Mouse (Mus musculus): ENCODE measurements at regions not wholly inside any gene's neighbourhood (a gene's known extent, or its start where the extent isn't known, plus 50 kb on each side); places are given as distances from the start of the nearest gene placed in this dataset.

DNA sequence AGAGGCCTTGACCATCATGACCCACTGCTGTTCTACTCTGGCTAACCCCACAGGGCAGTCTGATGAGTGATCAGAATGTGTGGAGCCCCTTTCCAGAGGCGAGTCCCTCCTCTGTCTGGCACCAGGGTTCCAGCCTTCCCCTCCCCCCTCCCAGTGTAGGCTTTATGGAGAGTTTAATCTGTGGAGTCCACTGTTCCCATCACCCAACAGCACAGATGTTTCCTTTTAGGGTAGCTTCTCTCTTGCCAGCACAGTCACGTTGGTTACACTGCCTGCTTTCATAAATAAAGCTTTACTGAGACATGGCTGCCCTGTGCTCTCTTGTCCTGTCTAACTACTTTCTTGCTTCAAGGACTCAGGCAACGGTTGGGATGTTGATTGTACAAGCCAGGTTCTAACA, 76.9 kb upstream of the Sulf2 start:
- Histone ChIP-seq H3K36me3 (ENCODE audit: control insufficient read depth, insufficient read depth, low read length) (no peaks in the 10 kb centered on the region), H3K4me1 (ENCODE audit: control insufficient read depth, insufficient read depth, low read length) (peaks cover 8% of the 10 kb centered on the region), H3K9ac (ENCODE audit: low read depth, low read length, severe bottlenecking) (no peak overlapping the region), H3K9me3 (ENCODE audit: control insufficient read depth, low read length) (no peaks in the 10 kb centered on the region), H3K4me2 (replicated peaks; ENCODE audit: low read depth, low read length, severe bottlenecking) (no peak overlapping the region), H3K27ac (replicated peaks; ENCODE audit: low read depth, low read length) (peak overlapping the region; percentile 72), H3K27me3 (ENCODE audit: control insufficient read depth, insufficient read depth, low read length) (no peaks in the 10 kb centered on the region), H3K4me3 (replicated peaks; ENCODE audit: low read length) (no peak overlapping the region)
- DNase-seq (ENCODE audit: low spot score), result peak; percentile 54
- ATAC-seq (ENCODE audit: low FRiP score, low read depth), result peak; percentile 57; the same call in 1 of the 2 replicates
- no peak for TF ChIP-seq POLR2A (IDR thresholded peaks at IDR 0.05; ENCODE audit: borderline replicate concordance, extremely low read depth, insufficient read depth, insufficient read length)
- WGBS, result 9% methylated on average over 3 of the region's 3 CpGs

DNA sequence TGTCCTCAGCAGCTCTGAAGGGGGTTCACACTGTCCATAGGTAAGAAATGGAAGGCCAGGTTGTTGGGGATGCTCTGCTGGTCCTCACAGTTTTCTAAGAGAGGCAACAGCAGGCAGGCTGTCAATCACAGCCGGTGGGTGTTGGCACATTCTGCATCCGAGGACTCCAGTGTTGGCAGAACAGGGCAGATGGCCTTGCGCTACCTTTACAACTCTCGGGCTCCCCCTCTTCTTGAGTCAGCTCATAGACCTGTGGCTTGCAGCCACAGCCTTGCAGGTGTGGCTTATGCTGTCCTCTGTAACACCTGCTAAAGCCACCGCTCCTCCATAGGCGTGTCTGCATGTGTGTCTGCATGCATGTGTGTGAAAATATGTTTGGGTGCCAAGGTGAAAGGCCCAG, 75.2 kb upstream of the Sulf2 start:
- no peak for TF ChIP-seq POLR2A (IDR thresholded peaks at IDR 0.05; ENCODE audit: borderline replicate concordance, extremely low read depth, insufficient read depth, insufficient read length)
- Histone ChIP-seq H3K9ac (ENCODE audit: low read depth, low read length, severe bottlenecking) (no peak overlapping the region), H3K27ac (replicated peaks; ENCODE audit: low read depth, low read length) (no peak overlapping the region), H3K27me3 (ENCODE audit: control insufficient read depth, insufficient read depth, low read length) (no peaks in the 10 kb centered on the region), H3K4me2 (replicated peaks; ENCODE audit: low read depth, low read length, severe bottlenecking) (no peak overlapping the region), H3K4me1 (ENCODE audit: control insufficient read depth, insufficient read depth, low read length) (peaks cover 15% of the 10 kb centered on the region), H3K36me3 (ENCODE audit: control insufficient read depth, insufficient read depth, low read length) (no peaks in the 10 kb centered on the region), H3K9me3 (ENCODE audit: control insufficient read depth, low read length) (no peaks in the 10 kb centered on the region), H3K4me3 (replicated peaks; ENCODE audit: low read length) (no peak overlapping the region)
- 78% methylated on average over 6 of the region's 6 CpGs for WGBS
- DNase-seq (ENCODE audit: low spot score), result no peak
- no peak for ATAC-seq (ENCODE audit: low FRiP score, low read depth)

- no peak for TF ChIP-seq POLR2A (IDR thresholded peaks at IDR 0.05; ENCODE audit: borderline replicate concordance, extremely low read depth, insufficient read depth, insufficient read length)
- H3K4me1 ChIP-seq (ENCODE audit: control insufficient read depth, insufficient read depth, low read length), result peaks cover 15% of the 10 kb centered on the region
- ATAC-seq (ENCODE audit: low FRiP score, low read depth) (no peak), DNase-seq (ENCODE audit: low spot score) (no peak)
- no peaks in the 10 kb centered on the region for H3K27me3 ChIP-seq (ENCODE audit: control insufficient read depth, insufficient read depth, low read length)
- 0 out of 2 replicates have a peak, but pooled peaks cover 4% of the 10 kb centered on the region for H3K9me3 ChIP-seq (ENCODE audit: control insufficient read depth, low read length)
- H3K27ac ChIP-seq (replicated peaks; ENCODE audit: low read depth, low read length), result no peak overlapping the region
- H3K9ac ChIP-seq (ENCODE audit: low read depth, low read length, severe bottlenecking), result no peak overlapping the region
- no peaks in the 10 kb centered on the region for H3K36me3 ChIP-seq (ENCODE audit: control insufficient read depth, insufficient read depth, low read length)
- WGBS, result 87% methylated on average over 6 of the region's 6 CpGs
- H3K4me3 ChIP-seq (replicated peaks; ENCODE audit: low read length), result no peak overlapping the region
- H3K4me2 ChIP-seq (replicated peaks; ENCODE audit: low read depth, low read length, severe bottlenecking), result no peak overlapping the region
These were observed 72.9 kb upstream of the Sulf2 start for GRCm38 (mm10) chr2:166228356-166228755.

- Histone ChIP-seq H3K9ac (ENCODE audit: low read depth, low read length, severe bottlenecking) (no peak overlapping the region), H3K36me3 (ENCODE audit: control insufficient read depth, insufficient read depth, low read length) (no peaks in the 10 kb centered on the region), H3K27ac (replicated peaks; ENCODE audit: low read depth, low read length) (no peak overlapping the region), H3K4me2 (replicated peaks; ENCODE audit: low read depth, low read length, severe bottlenecking) (no peak overlapping the region), H3K27me3 (ENCODE audit: control insufficient read depth, insufficient read depth, low read length) (no peaks in the 10 kb centered on the region), H3K4me3 (replicated peaks; ENCODE audit: low read length) (no peak overlapping the region), H3K4me1 (ENCODE audit: control insufficient read depth, insufficient read depth, low read length) (peaks cover 12% of the 10 kb centered on the region), H3K9me3 (ENCODE audit: control insufficient read depth, low read length) (0 out of 2 replicates have a peak, but pooled peaks cover 4% of the 10 kb centered on the region)
- WGBS, result 63% methylated on average over 5 of the region's 5 CpGs
- ATAC-seq (ENCODE audit: low FRiP score, low read depth) (no peak), DNase-seq (ENCODE audit: low spot score) (no peak)
- TF ChIP-seq POLR2A (IDR thresholded peaks at IDR 0.05; ENCODE audit: borderline replicate concordance, extremely low read depth, insufficient read depth, insufficient read length), result no peak
These were observed 72.0 kb upstream of the Sulf2 start for GRCm38 (mm10) chr2:166227496-166227895.

- Histone ChIP-seq H3K4me1 (ENCODE audit: control insufficient read depth, insufficient read depth, low read length) (peaks cover 7% of the 10 kb centered on the region; the same call in 1 of the 2 replicates), H3K4me2 (replicated peaks; ENCODE audit: low read depth, low read length, severe bottlenecking) (no peak overlapping the region), H3K4me3 (replicated peaks; ENCODE audit: low read length) (no peak overlapping the region), H3K36me3 (ENCODE audit: control insufficient read depth, insufficient read depth, low read length) (no peaks in the 10 kb centered on the region), H3K9me3 (ENCODE audit: control insufficient read depth, low read length) (0 out of 2 replicates have a peak, but pooled peaks cover 4% of the 10 kb centered on the region), H3K9ac (ENCODE audit: low read depth, low read length, severe bottlenecking) (0 out of 2 replicates have a peak overlapping the region, but pooled peaks have one; percentile 12), H3K27ac (replicated peaks; ENCODE audit: low read depth, low read length) (peak overlapping the region; percentile 28; the same call in 1 of the 2 replicates), H3K27me3 (ENCODE audit: control insufficient read depth, insufficient read depth, low read length) (no peaks in the 10 kb centered on the region)
- TF ChIP-seq POLR2A (IDR thresholded peaks at IDR 0.05; ENCODE audit: borderline replicate concordance, extremely low read depth, insufficient read depth, insufficient read length), result no peak
- DNase-seq (ENCODE audit: low spot score), result no peak
- 31% methylated on average over 3 of the region's 3 CpGs for WGBS
- ATAC-seq (ENCODE audit: low FRiP score, low read depth), result no peak
These were observed 71.5 kb upstream of the Sulf2 start for GRCm38 (mm10) chr2:166226929-166227328.

- Histone ChIP-seq H3K27ac (replicated peaks; ENCODE audit: low read depth, low read length) (no peak overlapping the region), H3K4me1 (ENCODE audit: control insufficient read depth, insufficient read depth, low read length) (peaks cover 7% of the 10 kb centered on the region; the same call in 1 of the 2 replicates), H3K27me3 (ENCODE audit: control insufficient read depth, insufficient read depth, low read length) (no peaks in the 10 kb centered on the region), H3K36me3 (ENCODE audit: control insufficient read depth, insufficient read depth, low read length) (no peaks in the 10 kb centered on the region), H3K9me3 (ENCODE audit: control insufficient read depth, low read length) (0 out of 2 replicates have a peak, but pooled peaks cover 4% of the 10 kb centered on the region), H3K9ac (ENCODE audit: low read depth, low read length, severe bottlenecking) (no peak overlapping the region), H3K4me3 (replicated peaks; ENCODE audit: low read length) (no peak overlapping the region), H3K4me2 (replicated peaks; ENCODE audit: low read depth, low read length, severe bottlenecking) (no peak overlapping the region)
- TF ChIP-seq POLR2A (IDR thresholded peaks at IDR 0.05; ENCODE audit: borderline replicate concordance, extremely low read depth, insufficient read depth, insufficient read length), result no peak
- 100% methylated on average over 2 of the region's 2 CpGs for WGBS
- DNase-seq (ENCODE audit: low spot score) (no peak), ATAC-seq (ENCODE audit: low FRiP score, low read depth) (no peak)
These were observed 70.9 kb upstream of the Sulf2 start for GRCm38 (mm10) chr2:166226331-166226730.

Data from limb, embryonic 14.5 days (tissue).